Mouse (Mus musculus) cerebellum, adult 2 months (tissue): Measurements from ENCODE around the gene Pmepa1.

Experiments
- CTCF ChIP-seq: fragments of 200-500 bp; IDR thresholded peaks from 2 replicates; pipeline ENCODE4 v1.5.1; 2011; ENCODE audit warnings: low read depth, mild to moderate bottlenecking, control low read depth, low read length, moderate library complexity, borderline replicate concordance; ENCODE audit not compliant: insufficient read depth
- POLR2A ChIP-seq: fragments of 200-500 bp; IDR thresholded peaks from 2 replicates; pipeline ENCODE4 v1.6.1; 2011; ENCODE audit warnings: low read length, control low read depth, borderline replicate concordance; ENCODE audit not compliant: insufficient read depth

- TF ChIP-seq CTCF (peak; percentile 95), POLR2A (no peak)
These were observed 90.0 kb downstream of the Pmepa1 start for GRCm38 (mm10) chr2:173186047-173186943.
